9 mouse cellular contexts compared by ENCODE assay signal in the genomic region with DNA sequence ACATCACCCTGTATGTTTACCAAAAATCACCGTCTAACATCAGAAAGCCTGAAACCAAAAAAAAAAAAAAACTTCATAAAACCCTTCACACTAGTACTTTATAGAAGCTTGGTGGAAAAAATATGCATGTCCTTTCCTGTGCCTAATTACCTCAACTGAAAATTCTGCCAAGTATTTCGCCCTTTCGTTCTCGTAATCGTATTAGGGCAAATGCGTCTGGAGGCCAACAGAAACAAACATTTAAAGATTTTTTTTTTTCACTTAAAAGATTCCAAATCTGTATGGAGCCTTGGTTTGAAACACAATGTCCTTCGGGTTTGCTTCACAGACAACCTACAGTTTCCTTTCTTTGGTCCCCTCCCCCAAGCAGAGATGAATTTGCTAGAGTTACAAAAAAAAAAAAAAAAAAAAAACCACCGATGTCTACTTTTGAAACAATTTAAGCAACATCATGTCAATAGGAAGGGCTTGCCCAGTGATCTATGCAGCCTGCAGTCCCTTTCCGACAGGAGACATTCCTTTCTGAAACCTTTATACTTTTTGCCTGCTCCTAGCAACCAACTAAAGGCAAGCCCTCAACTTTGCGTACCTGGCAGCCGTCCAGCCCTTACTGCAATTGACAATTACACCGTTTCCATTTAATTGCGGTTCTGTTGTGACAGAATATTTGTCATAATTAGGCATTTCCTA.
A peak's percentile ranks its signal among the peaks of the same experiment; 100 is the strongest.
DNase-seq lines count a peak whose midpoint lies in the region; ATAC-seq and TF ChIP-seq lines count a peak whose summit lies in the region.
"Had no signal": no experiment of that assay in that cellular context is flagged by ENCODE, and none has a peak within 500 bp of the region (broad histone marks: within the 10 kb centered on the region; RNA-seq: fewer than 3 reads in every experiment).

No protein-coding gene starts in this region.

- no peak overlapping the region for H3K9ac ChIP-seq in hindbrain, postnatal 0 days (replicated peaks; ENCODE audit: low read length)
- H3K9ac ChIP-seq in limb, embryonic 12.5 days (replicated peaks) = no peak overlapping the region
- no peak overlapping the region; the same call in 1 of the 2 replicates for H3K9ac ChIP-seq in midbrain, postnatal 0 days (replicated peaks; ENCODE audit: low read length, poor library complexity, severe bottlenecking)
- H3K9ac ChIP-seq: midbrain, embryonic 12.5 days had no signal

- 1% methylated on average over 13 of the region's 13 CpGs for WGBS in cerebellum, adult 2 months
- 12% methylated on average over 13 of the region's 13 CpGs for WGBS in hindbrain, postnatal 0 days
- WGBS in limb, embryonic 12.5 days = 24% methylated on average over 13 of the region's 13 CpGs
- WGBS in midbrain, postnatal 0 days = 27% methylated on average over 13 of the region's 13 CpGs

- no peak for TF ChIP-seq POLR2A in cerebellum, adult 2 months (IDR thresholded peaks at IDR 0.05; ENCODE audit: borderline replicate concordance, insufficient read depth, low read length)

- peak overlapping the region; percentile 72; the same call in 1 of the 2 replicates for H3K27ac ChIP-seq in cerebellum, adult 2 months (ENCODE audit: insufficient read depth, low read length)
- H3K27ac ChIP-seq in hindbrain, postnatal 0 days = peak overlapping the region; percentile 56; the same call in 1 of the 2 replicates
- H3K27ac ChIP-seq in limb, embryonic 12.5 days = peak overlapping the region; percentile 57; the same call in 1 of the 2 replicates
- H3K27ac ChIP-seq in midbrain, postnatal 0 days (ENCODE audit: low read depth, low read length) = 0 out of 2 replicates have a peak overlapping the region, but pooled peaks have one; percentile 12
- H3K27ac ChIP-seq: midbrain, embryonic 12.5 days had no signal

- TF ChIP-seq CTCF in cerebellum, adult 2 months (IDR thresholded peaks at IDR 0.05; ENCODE audit: borderline replicate concordance, insufficient read depth, low read depth, low read length) = no peak
- no peak for TF ChIP-seq CTCF in hindbrain, postnatal 0 days (IDR thresholded peaks at IDR 0.05; ENCODE audit: low read depth)
- TF ChIP-seq CTCF in midbrain, postnatal 0 days (IDR thresholded peaks at IDR 0.05) = no peak

- H3K4me1 ChIP-seq in cerebellum, adult 2 months (ENCODE audit: control insufficient read depth, insufficient read depth, low read length) = peaks cover 10% of the 10 kb centered on the region; the same call in 1 of the 2 replicates
- 0 out of 2 replicates have a peak, but pooled peaks cover 2% of the 10 kb centered on the region for H3K4me1 ChIP-seq in hindbrain, postnatal 0 days (ENCODE audit: insufficient read depth, low read length)
- peaks cover 43% of the 10 kb centered on the region for H3K4me1 ChIP-seq in limb, embryonic 12.5 days (replicated peaks)
- no peaks in the 10 kb centered on the region; the same call in 1 of the 2 replicates for H3K4me1 ChIP-seq in midbrain, postnatal 0 days (ENCODE audit: insufficient read depth, low read length)

- H3K4me3 ChIP-seq in cerebellum, adult 2 months (replicated peaks; ENCODE audit: insufficient read depth, low read depth, low read length) = peak overlapping the region; percentile 74
- peak overlapping the region; percentile 26 for H3K4me3 ChIP-seq in hindbrain, postnatal 0 days (ENCODE audit: low read length)
- no peak overlapping the region for H3K4me3 ChIP-seq in limb, embryonic 12.5 days (replicated peaks)
- 0 out of 2 replicates have a peak overlapping the region, but pooled peaks have one; percentile 8 for H3K4me3 ChIP-seq in midbrain, postnatal 0 days (ENCODE audit: low read depth, low read length)
- H3K4me3 ChIP-seq: midbrain, embryonic 12.5 days had no signal

- no peaks in the 10 kb centered on the region for H3K27me3 ChIP-seq in cerebellum, adult 2 months (ENCODE audit: control insufficient read depth, insufficient read depth, low read length)
- H3K27me3 ChIP-seq in hindbrain, postnatal 0 days (ENCODE audit: insufficient read depth, low read length) = no peaks in the 10 kb centered on the region
- H3K27me3 ChIP-seq in limb, embryonic 12.5 days = no peaks in the 10 kb centered on the region
- H3K27me3 ChIP-seq in midbrain, postnatal 0 days (ENCODE audit: insufficient read depth, low read length) = no peaks in the 10 kb centered on the region
- H3K27me3 ChIP-seq: midbrain, embryonic 12.5 days had no signal

- DNase-seq in urinary bladder, postnatal 14 days (ENCODE audit: low spot score) = peak; percentile 53
- no peak for DNase-seq in urinary bladder, adult 18-20 months (ENCODE audit: low spot score in 2 of 2)
- peak; percentile 58 to 67 for DNase-seq in cerebellum, adult 2 months
- DNase-seq in gastrocnemius, postnatal 14 days = peak; percentile 56
- DNase-seq in hindbrain, postnatal 0 days (ENCODE audit: low spot score) = peak; percentile 59
- DNase-seq in midbrain, postnatal 0 days (ENCODE audit: low spot score) = peak; percentile 50
- DNase-seq in spleen, adult 12 weeks (ENCODE audit: low spot score) = no peak

- no peaks in the 10 kb centered on the region for H3K36me3 ChIP-seq in hindbrain, postnatal 0 days (ENCODE audit: insufficient read depth, low read length)
- H3K36me3 ChIP-seq in limb, embryonic 12.5 days = peaks cover 16% of the 10 kb centered on the region
- H3K36me3 ChIP-seq in midbrain, postnatal 0 days (ENCODE audit: insufficient read depth, low read length) = no peaks in the 10 kb centered on the region
- H3K36me3 ChIP-seq: midbrain, embryonic 12.5 days had no signal

- intact Hi-C loops in gastrocnemius, postnatal 14 days (cut with DNase I; ENCODE audit: low total_unique reads) = no loop called here

- peak overlapping the region; percentile 54 for H3K4me2 ChIP-seq in hindbrain, postnatal 0 days (ENCODE audit: low read depth, low read length)
- peak overlapping the region; percentile 34 for H3K4me2 ChIP-seq in limb, embryonic 12.5 days
- H3K4me2 ChIP-seq in midbrain, postnatal 0 days (ENCODE audit: low read depth, low read length, poor library complexity, severe bottlenecking) = peak overlapping the region; percentile 33
- H3K4me2 ChIP-seq: midbrain, embryonic 12.5 days had no signal

- no peaks in the 10 kb centered on the region for H3K9me3 ChIP-seq in hindbrain, postnatal 0 days (ENCODE audit: low read length)
- no peaks in the 10 kb centered on the region for H3K9me3 ChIP-seq in limb, embryonic 12.5 days
- no peaks in the 10 kb centered on the region for H3K9me3 ChIP-seq in midbrain, postnatal 0 days (ENCODE audit: low read length)
- H3K9me3 ChIP-seq: midbrain, embryonic 12.5 days had no signal

- ATAC-seq in hindbrain, postnatal 0 days = no peak
- no peak for ATAC-seq in limb, embryonic 12.5 days (ENCODE audit: insufficient number of reproducible peaks, insufficient read depth, low FRiP score, low TSS enrichment, low read depth)
- no peak for ATAC-seq in midbrain, postnatal 0 days (ENCODE audit: low FRiP score)

Comparison
In these comparisons a context has a peak if more than half of its experiments do, and no peak if none do; other contexts are left out.
1. DNase-seq: peak in urinary bladder, postnatal 14 days (single experiment), cerebellum, adult 2 months (2 of 2), gastrocnemius, postnatal 14 days (single experiment), hindbrain, postnatal 0 days (single experiment) and midbrain, postnatal 0 days (single experiment); none in urinary bladder, adult 18-20 months (0 of 2) and spleen, adult 12 weeks (single experiment).
2. H3K27ac ChIP-seq: peak in every context shown above with its lines; median percentile 72 in cerebellum, adult 2 months; 57 in limb, embryonic 12.5 days; 56 in hindbrain, postnatal 0 days; 12 in midbrain, postnatal 0 days.
3. Peak in every context shown above with its lines, with median percentiles within 50 percentile points of each other: H3K4me2 ChIP-seq.